Mouse (Mus musculus) lung, postnatal 0 days (tissue): ENCODE measurements at regions not wholly inside any gene's neighbourhood (a gene's known extent, or its start where the extent isn't known, plus 50 kb on each side); places are given as distances from the start of the nearest gene placed in this dataset.
"Not testable (repeated sequence)": the region's sequence is repeated elsewhere in the genome, so short reads cannot be mapped to it uniquely, and the experiment has no call there.

Source experiments
- ATAC-seq: fragments of 200-750 bp; cut with Nextera tagmentation; 2 replicates; pipeline ENCODE4 v1.8.0; 2017; ENCODE audit warnings: moderate library complexity
- DNase-seq: peaks from one replicate; pipeline ENCODE4 v3.0.0-alpha.2; 2016; ENCODE audit warnings: low spot score
- H3K27ac ChIP-seq: fragments of 300-500 bp; sonication (generic); 2 replicates; pipeline ENCODE4 v1.5.1; 2014; ENCODE audit warnings: antibody characterized with exemption, mild to moderate bottlenecking, low read length, mixed read lengths
- H3K27me3 ChIP-seq: fragments of 300-500 bp; sonication (generic); replicated peaks from 2 replicates; pipeline ENCODE4 v1.6.1; 2014; ENCODE audit warnings: low read length, mixed read lengths; ENCODE audit not compliant: insufficient read depth
- H3K36me3 ChIP-seq: fragments of 300-500 bp; sonication (generic); 2 replicates; pipeline ENCODE4 v1.6.1; 2014; ENCODE audit warnings: low read length, mixed read lengths; ENCODE audit not compliant: insufficient read depth
- H3K4me1 ChIP-seq: fragments of 300-500 bp; sonication (generic); 2 replicates; pipeline ENCODE4 v1.6.1; 2014; ENCODE audit warnings: antibody characterized with exemption, low read depth, low read length, mixed read lengths; ENCODE audit not compliant: insufficient read depth
- H3K4me2 ChIP-seq: fragments of 300-500 bp; sonication (generic); replicated peaks from 2 replicates; pipeline ENCODE4 v1.6.1; 2014; ENCODE audit warnings: low read depth, mild to moderate bottlenecking, low read length, moderate library complexity, mixed read lengths
- H3K4me3 ChIP-seq: fragments of 300-500 bp; sonication (generic); 2 replicates; pipeline ENCODE4 v1.5.1; 2014; ENCODE audit warnings: low read depth, low read length
- H3K9ac ChIP-seq: fragments of 300-500 bp; sonication (generic); replicated peaks from 2 replicates; pipeline ENCODE4 v1.6.1; 2014; ENCODE audit warnings: low read depth, mild to moderate bottlenecking
- H3K9me3 ChIP-seq: fragments of 300-500 bp; sonication (generic); 2 replicates; pipeline ENCODE4 v1.6.1; 2016; ENCODE audit warnings: low read length, mixed read lengths
- CTCF ChIP-seq: IDR thresholded peaks from 2 replicates; pipeline ENCODE4 v1.5.1; 2016; ENCODE audit warnings: antibody characterized with exemption, mild to moderate bottlenecking
- EP300 ChIP-seq: IDR thresholded peaks from 2 replicates; pipeline ENCODE4 v1.6.1; 2016; ENCODE audit warnings: antibody characterized with exemption, mild to moderate bottlenecking, control low read depth
- WGBS: fragments of 180-500 bp; shearing (Covaris S2); extraction: QIAGEN DNeasy Blood & Tissue Kit; methylation state at CpG from one replicate; pipeline ENCODE4 v1.1.7; 2014; 5-methylcytosine and 5-hydroxymethylcytosine counted together

DNA sequence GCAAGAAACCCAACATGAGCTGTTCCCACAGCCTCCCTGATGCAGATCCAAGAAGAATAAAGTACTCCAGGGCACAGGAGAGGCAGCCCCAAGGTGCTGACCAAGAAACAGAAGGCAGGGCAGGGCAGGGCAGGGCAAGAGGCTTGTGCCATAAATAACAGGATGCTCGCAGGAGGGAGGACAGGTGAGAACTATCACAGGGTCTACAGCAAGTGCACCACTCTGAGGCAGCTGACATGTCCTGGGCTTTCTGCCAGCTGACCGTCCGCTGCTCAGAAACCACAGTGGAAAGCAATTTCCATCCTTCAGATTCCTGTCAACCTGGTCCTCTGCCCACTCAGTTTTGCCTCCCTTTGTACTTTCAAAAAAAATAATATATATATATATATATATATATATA lies 77.0 kb upstream of the Xcl1 start:
- H3K4me1 ChIP-seq, result no peaks in the 10 kb centered on the region
- no peak overlapping the region for H3K27ac ChIP-seq
- TF ChIP-seq CTCF (no peak), EP300 (no peak)
- H3K27me3 ChIP-seq, result no peaks in the 10 kb centered on the region
- no peaks in the 10 kb centered on the region for H3K9me3 ChIP-seq
- H3K4me3 ChIP-seq, result no peak overlapping the region
- no peak overlapping the region for H3K9ac ChIP-seq
- H3K4me2 ChIP-seq, result no peak overlapping the region
- ATAC-seq (no peak), DNase-seq (no peak)
- no peaks in the 10 kb centered on the region for H3K36me3 ChIP-seq
- WGBS, result 41% methylated on average over 3 of the region's 3 CpGs

DNA sequence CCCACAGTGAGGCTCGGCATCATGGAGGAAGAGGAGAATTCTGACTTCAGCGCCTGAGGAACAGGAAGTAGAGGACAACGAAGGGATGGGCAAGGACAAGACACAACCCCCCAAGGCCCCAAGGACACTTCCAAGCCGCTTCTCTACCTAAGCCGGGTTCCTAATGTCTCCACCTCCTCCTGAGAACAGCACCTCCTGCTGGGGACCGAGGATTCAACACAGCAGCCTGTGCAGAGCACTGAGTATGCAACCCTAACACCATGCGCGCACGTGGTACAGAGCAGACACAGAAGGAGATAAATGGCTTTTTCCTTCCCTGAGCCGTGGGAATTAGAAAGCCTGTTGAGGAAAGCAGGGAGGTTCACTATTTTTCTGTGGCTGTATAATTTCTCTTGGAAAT lies 64.2 kb upstream of the Xcl1 start:
- Histone ChIP-seq H3K9ac (no peak overlapping the region), H3K27me3 (no peaks in the 10 kb centered on the region), H3K27ac (no peak overlapping the region), H3K9me3 (no peaks in the 10 kb centered on the region), H3K4me1 (no peaks in the 10 kb centered on the region), H3K4me3 (no peak overlapping the region), H3K36me3 (no peaks in the 10 kb centered on the region), H3K4me2 (no peak overlapping the region)
- TF ChIP-seq EP300, result no peak
- TF ChIP-seq CTCF, result peak; percentile 9; the same call in 1 of the 2 replicates
- no peak for DNase-seq
- 59% methylated on average over 10 of the region's 10 CpGs for WGBS
- no peak for ATAC-seq

DNA sequence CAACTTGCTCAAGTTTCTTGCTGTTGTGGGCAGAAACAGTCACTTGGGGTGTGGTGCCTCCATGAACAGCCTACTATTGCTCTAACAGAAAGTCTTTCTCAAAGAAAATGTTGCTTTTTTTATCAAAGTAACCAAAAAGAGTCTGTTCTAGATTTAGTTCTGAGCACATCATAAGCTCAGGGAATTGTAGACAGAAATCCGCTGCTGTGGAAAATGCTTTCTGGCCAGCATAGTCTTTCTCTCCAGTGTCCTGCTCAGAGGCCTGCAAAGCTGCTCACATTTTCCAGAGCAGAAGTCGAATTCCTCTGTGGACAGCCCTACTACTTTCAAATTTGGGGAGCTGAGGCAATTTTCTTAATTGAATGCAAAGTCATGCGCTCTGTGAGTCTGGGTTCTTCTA lies 63.3 kb upstream of the Xcl1 start:
- Histone ChIP-seq H3K27ac (no peak overlapping the region), H3K4me1 (no peaks in the 10 kb centered on the region), H3K4me2 (no peak overlapping the region), H3K27me3 (no peaks in the 10 kb centered on the region), H3K9ac (no peak overlapping the region), H3K9me3 (no peaks in the 10 kb centered on the region), H3K36me3 (no peaks in the 10 kb centered on the region), H3K4me3 (no peak overlapping the region)
- DNase-seq, result no peak
- no peak for TF ChIP-seq EP300
- no peak for TF ChIP-seq CTCF
- 82% methylated on average over 3 of the region's 3 CpGs for WGBS
- no peak for ATAC-seq

DNA sequence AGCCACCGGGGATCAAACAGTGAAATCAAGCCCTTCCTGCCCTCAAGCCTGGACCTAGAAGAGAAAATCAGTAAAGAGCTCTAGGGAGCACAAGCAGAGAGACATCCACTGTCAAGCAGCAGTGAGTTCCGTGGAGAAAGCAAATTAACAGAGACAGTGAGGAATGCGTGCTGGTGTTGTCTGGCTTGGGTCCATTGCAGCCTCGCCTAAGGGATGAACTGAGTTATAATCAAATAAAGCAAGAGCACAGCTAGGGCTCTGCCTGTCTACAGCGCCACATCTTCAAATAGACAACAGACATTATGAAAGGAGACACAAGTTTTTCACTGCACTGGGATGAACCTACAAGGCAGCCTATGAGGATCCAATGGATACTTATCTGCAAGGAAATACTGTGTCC lies 62.3 kb upstream of the Xcl1 start:
- WGBS, result 42% methylated on average over 5 of the region's 5 CpGs
- no peak overlapping the region for H3K27ac ChIP-seq
- DNase-seq, result peak; percentile 8

DNA sequence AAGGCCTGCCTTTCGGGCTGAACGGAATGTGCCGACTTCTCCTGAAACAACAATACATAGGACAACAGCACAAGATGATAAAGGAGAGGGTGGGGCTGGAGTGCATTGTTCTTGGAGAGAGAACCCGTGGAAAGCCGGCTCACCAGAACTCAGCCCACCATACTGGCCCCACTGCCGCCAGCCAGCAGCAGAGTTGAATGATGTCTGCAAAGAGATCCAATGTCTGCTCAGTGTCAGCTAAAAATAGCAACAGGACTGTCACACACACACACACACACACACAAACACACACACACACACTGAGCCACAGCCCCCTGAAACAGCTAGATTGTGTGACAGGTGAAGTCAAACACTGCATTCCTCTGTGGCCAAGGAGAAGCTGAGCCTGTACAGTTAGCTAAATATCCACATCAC lies 58.9 kb upstream of the Xcl1 start:
- Histone ChIP-seq H3K4me2 (no peak overlapping the region), H3K27ac (no peak overlapping the region), H3K4me1 (no peaks in the 10 kb centered on the region), H3K27me3 (no peaks in the 10 kb centered on the region), H3K4me3 (no peak overlapping the region), H3K9ac (no peak overlapping the region), H3K36me3 (no peaks in the 10 kb centered on the region), H3K9me3 (no peaks in the 10 kb centered on the region)
- peak; percentile 74 for ATAC-seq
- TF ChIP-seq CTCF, result no peak
- TF ChIP-seq EP300, result no peak
- 11% methylated on average over 6 of the region's 6 CpGs for WGBS
- peak; percentile 14 for DNase-seq

More for the DNA sequence above, 62.3 kb upstream of the Xcl1 start:
- H3K9ac ChIP-seq, result no peak overlapping the region
- no peaks in the 10 kb centered on the region for H3K4me1 ChIP-seq
- no peaks in the 10 kb centered on the region for H3K9me3 ChIP-seq
- H3K4me3 ChIP-seq, result no peak overlapping the region
- no peaks in the 10 kb centered on the region for H3K27me3 ChIP-seq
- no peak for ATAC-seq
- no peak for TF ChIP-seq CTCF
- TF ChIP-seq EP300, result no peak
- no peak overlapping the region for H3K4me2 ChIP-seq
- no peaks in the 10 kb centered on the region for H3K36me3 ChIP-seq

DNA sequence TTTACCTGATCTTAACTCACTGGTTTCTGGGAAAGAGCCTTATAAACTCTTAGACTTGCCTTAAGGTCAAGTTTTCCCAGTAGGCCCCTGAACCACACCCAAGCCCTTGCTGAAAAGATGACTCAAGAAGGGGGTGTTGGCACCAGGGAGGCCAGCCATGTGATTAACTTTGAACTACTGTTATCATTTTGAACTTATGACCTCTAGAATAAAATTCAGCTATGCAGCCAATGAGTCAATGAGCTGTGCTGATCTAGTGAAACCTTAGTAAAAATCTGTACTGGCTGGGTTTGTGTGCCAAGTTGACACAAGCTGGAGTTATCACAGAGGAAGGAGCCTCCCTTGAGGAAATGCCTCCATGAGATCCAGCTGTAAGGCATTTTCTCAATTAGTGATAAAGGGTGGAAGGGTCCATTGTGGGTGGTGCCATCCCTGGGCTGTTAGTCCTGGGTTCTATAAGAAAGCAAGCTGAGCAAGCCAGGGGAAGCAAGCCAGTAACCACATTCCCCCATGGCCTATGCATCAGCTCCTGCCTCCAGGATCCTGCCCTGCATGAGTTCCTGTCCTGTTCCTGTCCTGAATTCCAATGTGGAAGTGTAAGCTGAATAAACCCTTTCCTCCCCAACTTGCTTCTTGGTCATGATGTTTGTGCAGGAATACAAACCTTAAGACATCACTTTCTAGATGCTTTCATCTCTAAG lies 58.0 kb upstream of the Xcl1 start:
- not testable (repeated sequence) for ATAC-seq, H3K9ac ChIP-seq, H3K4me3 ChIP-seq, H3K4me1 ChIP-seq, H3K27me3 ChIP-seq, H3K4me2 ChIP-seq, H3K27ac ChIP-seq, H3K9me3 ChIP-seq, H3K36me3 ChIP-seq
- DNase-seq, result peak; percentile 39

DNA sequence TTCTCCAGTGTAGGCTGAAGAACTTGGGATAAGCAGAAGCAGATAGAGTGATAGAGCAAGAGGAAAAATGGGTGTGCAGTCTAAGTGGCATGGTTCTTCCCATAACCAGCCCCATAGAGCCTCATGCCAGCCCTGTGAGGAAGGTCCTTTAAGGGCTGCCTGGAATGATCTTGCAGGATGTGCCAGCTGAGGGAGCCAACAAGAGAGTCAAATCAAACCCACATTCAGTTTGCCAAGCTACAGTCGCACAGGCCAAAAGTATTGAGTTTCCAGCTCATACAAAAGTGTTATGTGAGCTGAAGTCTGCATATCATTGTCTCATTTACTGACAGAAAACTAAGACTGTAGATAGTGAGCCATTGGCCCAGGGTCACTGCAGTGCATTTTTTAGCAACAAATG lies 53.7 kb upstream of the Xcl1 start:
- no peaks in the 10 kb centered on the region for H3K9me3 ChIP-seq

More for the DNA sequence above, 53.7 kb upstream of the Xcl1 start:
- no peak overlapping the region for H3K9ac ChIP-seq
- TF ChIP-seq CTCF (no peak), EP300 (no peak)
- no peak for DNase-seq
- H3K27me3 ChIP-seq, result no peaks in the 10 kb centered on the region
- no peaks in the 10 kb centered on the region for H3K36me3 ChIP-seq
- H3K4me2 ChIP-seq, result no peak overlapping the region
- H3K4me3 ChIP-seq, result no peak overlapping the region
- 81% methylated on average over 1 of the region's 1 CpGs for WGBS
- H3K4me1 ChIP-seq, result no peaks in the 10 kb centered on the region
- no peak overlapping the region for H3K27ac ChIP-seq
- no peak for ATAC-seq
